Mouse (Mus musculus) c-Kit-positive CD71-positive TER-119-negative erythroid progenitor cells, embryonic 14.5 days (primary cell): ENCODE data around the gene Ndufv3.

ENCODE experiments used
- DNase-seq: peaks from one replicate; pipeline ENCODE4 v3.0.0-alpha.2; 2013; ENCODE audit warnings: low read depth

Gene Ndufv3

DNA sequence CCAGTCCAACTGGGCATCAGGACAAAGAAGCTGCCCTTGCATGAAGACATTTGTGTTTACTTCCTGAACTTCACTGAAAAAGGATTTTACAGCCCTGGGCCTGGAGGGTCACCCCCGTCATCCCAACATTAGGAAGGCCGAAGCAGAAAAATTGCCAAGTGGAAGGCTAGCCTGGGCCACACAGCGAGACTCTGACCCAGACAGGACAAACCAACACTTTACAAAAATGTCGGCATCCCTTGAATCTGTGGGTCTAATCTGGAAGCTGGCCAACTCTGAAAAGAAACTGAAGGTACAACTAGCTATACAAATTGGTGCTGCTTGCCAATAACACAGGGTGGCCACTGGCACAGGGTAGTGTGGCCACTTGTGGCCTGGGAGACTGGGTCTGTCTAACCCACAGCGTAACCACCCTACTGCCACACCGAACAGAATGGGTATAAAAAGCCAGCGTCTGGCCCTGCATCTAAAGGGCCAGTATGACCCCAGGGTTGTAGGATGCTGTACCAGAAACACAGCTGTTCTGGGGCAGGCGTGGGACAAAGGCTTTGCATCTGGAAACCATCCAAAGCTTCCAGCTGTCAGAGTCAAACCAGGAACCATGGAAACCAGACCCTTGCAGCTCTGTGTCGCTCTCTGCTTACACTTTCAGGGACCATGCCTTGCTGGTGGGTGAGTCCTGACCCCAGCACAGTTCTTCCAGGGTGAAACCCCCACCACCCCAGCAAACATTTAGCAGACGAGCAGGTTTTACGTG lies 37.4 kb downstream of the Ndufv3 start:
- DNase-seq, result no peak

DNA sequence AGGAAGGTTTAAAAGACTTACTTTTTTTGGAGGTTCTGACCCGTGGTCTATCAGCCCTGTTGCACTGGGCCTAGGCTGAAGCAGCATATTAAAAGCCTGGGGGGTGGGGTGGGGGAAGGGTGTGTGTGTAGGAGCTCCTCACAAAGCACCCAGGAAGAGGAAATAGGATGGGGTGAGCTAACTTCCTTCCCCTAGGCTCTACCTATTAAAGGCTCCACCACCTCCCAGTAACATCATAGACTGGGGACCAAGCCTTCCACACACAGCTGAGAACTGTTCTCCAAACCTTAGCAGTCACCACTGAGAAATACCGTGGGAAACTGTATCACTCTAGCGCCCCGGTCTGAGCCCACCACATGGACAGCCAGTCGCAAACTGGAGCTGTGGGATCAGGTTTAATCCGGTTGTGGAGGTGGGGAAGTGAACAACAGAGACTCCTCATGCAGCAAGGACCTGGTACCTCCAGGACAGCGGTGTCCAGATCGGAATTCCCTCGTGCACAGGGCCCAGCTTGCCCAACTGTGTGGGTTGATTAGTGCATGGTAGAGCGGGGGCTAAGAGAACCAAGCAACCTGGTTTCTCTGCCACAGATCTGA lies 38.1 kb downstream of the Ndufv3 start:
- no peak for DNase-seq

DNA sequence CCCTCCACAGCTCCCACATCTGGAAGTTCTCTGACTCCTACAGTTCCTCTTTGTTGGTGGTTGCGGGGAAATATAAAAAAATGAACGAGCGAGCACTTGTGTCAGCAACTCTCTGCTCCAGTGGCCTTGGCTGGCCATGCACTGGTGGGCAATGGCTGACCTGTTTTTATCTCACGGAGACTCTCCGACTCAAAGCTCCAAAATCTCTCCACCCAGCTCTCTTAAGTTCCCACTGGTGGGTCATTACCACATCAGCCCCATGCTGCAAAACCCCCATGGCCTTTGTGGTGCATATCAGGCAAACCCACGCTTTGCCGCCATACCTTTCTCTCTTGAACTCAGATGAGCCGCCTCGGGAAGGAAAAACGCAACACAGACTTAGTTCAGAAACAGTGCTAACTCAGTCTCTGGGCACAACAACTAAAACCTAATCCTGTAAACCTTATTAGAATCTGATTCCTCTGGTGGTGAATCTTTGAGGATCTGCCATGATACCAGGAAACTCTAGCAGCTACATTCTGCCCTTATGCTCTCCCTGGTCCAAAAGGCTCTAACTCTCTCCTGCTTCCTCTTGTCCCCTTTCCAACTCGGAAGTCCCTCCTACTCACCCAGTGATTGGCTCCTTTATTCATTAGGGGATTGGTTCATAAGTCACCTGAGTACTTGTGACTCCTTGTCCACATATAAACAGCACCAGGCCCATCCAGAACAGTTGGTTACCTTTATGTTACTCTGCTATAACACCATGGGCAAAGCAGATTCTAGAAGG lies 39.3 kb downstream of the Ndufv3 start:
- DNase-seq, result no peak

DNA sequence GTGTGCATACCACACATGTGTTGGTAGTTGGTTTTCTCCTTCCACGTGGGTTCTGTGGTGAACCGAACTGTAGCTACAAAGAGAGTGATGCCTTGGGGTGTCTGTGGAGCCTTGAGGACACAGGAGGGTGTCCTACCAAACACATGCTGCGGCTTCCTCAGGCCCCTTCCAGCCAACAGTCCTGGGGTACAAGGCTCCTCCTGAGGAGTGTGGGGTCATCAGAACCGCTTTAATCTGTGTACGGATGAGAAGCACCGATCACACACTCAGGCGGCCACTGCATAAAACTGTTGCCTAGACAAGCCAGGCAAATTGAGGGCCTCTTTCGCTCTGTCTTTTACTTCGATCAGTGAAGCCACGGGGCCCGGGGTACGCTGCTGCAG lies 43.7 kb downstream of the Ndufv3 start:
- DNase-seq, result peak; percentile 21

DNA sequence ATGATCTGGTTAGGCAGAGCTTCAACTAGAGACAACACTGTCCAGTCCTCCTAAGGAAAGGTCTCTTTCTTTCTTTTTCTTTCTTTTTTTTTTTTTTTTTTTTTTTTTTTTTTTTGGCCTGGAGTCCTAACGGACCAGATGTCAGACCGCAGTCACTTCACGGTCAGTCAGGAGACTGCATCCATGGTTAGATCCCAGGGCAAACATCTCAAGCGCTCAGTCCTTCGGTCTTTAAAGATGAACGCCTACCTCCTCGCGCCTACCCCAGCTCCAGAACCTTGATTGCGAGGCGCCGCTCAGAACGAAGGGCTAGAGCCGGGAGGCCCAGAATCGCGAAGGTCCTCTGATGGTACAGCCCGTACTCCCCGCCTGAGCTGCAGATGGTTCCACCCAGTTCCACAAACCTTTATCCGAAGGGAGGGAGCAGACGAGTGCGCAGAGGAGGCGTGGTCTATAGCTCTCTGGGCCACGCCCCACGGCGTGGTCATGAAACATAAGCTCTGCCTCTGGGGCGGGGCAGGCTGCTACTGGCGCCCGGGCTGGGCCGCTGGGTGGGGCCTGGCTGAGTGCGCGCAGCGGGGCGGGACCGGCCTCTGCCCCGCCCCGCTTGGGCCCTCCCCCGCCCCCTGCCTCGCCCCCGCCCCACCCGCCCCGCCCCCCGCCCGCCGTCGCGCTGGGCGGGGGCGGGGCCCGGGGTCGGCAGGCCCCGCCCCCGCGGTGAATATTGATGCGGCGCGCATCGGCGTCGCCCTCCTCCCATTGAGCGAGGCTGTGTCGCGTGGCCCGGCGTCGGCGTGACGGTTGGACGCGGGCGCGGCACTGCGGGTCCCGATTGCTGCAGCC lies 44.3 kb downstream of the Ndufv3 start, which contains the start of gene Pknox1:
Gene Pknox1 (plus strand): TSS at position 720 of the 843 bp plus-strand sequence.
- peak; percentile 99 for DNase-seq

DNA sequence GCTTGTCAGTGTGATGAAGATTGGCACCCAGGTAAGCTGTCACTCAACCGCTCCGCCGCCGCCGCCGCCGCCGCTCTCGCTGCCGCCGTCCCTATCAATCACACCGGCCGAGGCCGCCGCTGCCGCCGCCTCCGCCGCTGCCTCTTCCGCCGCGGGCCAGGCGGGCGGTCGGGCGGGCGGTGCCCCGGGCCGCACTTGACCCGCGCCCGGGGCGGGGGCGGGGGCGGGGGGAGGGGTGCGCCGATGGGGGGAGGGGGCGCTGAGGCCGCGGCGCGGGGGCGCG lies 44.9 kb downstream of the Ndufv3 start:
- no peak for DNase-seq

DNA sequence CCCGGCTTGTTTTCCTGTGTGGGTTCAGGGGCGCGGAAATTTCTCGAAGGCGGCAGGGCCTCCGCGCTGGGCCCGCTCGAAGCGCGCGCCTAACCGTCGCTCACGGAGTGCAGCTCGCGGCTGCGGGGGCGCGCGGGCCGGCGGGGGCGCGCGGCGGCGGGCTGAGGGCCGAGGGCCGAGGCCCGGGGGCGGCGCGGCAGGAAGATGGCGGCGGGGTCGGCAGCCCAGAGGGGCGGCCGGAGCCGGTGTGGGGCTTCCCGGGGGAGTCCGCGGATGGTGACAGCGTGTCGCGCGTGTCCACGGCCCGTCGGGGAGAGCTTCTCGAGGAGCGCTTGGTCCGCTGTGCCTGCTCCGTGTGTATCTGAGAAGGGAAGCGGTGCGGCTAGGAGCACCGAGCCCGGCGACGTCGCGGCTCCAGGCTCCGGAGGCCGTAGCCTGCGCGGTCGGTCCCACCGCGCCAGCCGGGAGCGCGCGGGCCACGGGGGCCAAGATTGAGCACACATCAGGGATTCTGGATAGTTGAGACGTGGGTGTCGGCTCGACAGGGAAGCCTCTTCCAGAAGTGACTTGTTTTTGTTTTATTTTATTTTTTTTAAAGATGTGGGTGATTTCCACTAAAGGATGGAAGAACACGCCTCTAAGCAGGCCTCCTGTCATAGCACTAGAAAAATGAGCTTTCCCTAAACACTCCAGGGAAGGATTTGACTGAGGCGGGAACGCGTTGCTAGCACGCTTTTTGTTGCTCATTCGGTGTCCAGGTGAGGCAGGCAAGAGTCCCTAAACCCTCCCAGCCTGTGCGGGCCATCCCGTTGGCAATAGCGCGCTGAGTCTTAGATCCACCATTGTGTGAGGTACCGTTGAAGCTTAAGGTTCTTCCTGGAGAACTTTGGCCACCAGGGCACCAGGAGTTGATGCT lies 45.5 kb downstream of the Ndufv3 start:
- peak; percentile 25 for DNase-seq

DNA sequence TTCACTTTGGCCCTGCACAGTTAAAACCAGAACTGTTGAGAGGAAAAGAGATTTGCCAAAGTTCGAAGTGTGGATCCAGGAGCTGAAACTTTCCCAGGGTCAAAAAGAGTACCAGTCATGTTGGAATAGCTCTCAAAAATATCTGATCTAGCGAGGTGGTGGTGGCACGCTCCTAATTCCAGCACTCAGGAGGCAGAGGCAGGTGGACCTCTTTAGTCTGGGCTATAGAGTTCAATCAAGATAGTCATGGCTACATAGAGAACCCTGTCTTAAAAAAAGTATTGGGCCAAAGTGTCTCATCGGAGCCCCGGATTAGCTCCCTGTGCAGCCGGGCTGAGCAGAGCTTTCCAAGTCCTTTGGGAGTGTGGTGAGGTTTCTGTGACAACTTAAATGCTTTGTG lies 46.4 kb downstream of the Ndufv3 start:
- no peak for DNase-seq

DNA sequence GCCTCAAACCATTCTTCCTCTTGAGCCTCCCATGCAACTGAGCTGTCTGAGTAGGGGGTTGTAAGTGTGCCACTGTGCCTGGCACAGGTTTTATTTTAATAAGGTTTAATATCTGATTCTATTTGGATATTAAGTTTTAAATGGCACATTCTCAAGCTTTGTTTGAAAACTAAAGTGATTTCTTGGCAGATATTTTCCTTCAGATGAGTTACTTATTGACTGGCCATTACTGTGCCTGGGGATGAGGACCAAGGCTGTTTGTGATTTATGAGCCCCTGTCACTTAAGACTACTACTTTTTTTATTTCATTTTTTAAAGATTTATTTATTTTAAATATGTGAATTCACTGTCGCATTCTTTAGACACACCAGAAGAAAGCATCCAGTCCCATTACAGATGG lies 49.8 kb downstream of the Ndufv3 start:
- DNase-seq, result no peak

DNA sequence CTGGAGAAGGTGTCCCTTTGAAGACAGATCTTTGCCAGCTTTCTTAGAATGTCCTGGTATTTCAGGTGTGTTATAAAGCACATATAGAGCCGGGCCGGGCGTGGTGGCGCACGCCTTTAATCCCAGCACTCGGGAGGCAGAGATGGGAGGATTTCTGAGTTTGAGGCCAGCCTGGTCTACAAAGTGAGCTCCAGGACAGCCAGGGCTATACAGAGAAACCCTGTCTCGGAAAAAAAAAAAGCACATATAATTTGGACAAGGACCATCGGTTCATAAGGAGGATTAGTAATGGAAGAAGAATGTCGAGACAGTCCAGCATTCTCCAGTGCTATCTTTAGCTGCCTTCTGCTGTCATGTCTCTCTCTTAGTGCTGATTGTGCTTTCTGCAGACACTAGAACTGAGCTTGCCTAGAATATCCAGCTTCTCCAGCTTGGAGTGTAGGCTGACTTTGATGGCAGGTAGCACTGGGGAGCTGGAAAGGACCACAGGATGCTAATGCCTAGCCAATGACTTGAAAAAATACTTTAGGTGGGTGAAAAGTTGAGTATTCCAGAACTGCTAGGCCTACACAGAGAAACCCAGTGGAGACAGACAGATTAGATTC lies 50.5 kb downstream of the Ndufv3 start:
- DNase-seq, result peak; percentile 54

DNA sequence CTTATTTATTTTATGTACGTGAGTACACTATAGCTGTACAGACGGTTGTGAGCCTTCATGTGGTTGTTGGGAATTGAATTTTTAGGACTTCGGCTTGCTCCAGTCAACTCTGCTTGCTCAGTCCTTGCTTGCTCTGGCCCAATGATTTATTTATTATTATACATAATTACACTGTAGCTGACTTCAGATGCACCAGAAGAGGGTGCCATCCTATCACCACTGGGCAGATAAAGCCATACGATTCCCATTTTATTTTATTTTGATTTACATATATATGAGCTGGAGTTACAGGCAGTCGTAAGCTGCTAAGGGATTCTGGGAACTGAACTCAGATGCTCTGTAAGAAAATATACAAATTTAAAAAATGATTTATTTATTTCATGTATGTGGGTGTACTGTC lies 51.8 kb downstream of the Ndufv3 start:
- DNase-seq, result no peak

DNA sequence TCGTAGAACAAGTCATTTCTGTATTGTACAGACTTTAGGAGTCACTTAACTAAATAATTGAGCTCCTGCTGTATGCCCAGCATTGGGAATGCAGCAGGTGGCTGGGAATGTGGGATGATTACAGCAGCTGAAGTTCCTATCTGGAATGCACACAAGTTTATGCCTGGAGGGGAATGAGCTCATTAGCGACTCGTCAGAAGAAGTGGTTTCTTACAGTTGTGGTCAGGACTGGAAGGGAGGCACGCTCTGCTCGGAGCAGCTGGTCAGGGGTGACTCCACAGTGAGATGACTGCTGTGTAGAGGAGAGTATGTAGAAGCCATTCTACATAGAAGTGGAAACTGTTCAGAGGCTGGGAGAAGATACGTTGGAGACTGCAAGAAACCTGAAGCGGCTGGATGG lies 54.7 kb downstream of the Ndufv3 start:
- no peak for DNase-seq

DNA sequence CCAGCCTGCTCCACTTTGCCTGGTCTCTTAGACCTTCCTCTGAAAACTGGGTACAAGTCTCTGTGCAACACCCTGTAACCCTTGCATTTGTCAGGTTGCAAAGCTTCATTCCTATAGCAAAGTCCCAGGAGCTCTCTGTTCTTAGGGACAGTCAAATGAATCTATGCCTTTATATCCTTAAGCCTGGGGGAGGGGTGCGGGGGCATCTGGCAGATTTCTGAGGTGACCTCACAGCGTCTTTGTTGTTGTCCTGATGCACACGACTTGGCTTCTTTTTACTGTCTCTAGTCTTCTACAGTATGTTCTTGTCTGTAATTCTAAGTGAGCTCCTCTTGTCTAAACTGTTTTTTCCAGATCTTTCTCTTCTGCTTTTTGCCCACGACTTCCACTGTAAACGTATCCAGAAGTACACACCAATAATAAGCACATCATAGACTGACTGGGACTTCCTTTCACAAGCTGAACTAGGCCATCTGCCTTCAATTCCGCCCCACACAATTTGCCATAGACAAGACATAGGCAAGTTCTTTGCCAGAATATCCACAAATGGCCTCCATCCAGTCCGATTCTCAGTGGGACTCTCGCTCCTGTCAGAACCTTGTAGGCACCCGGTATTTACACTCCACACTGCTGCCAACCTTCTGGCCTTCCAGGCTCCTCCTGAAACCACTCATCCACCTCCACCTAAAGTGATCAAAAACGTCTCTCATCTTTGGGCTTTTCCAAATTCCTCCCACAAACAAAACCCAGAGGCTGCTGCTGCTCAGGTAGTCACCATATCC lies 56.7 kb downstream of the Ndufv3 start:
- no peak for DNase-seq

DNA sequence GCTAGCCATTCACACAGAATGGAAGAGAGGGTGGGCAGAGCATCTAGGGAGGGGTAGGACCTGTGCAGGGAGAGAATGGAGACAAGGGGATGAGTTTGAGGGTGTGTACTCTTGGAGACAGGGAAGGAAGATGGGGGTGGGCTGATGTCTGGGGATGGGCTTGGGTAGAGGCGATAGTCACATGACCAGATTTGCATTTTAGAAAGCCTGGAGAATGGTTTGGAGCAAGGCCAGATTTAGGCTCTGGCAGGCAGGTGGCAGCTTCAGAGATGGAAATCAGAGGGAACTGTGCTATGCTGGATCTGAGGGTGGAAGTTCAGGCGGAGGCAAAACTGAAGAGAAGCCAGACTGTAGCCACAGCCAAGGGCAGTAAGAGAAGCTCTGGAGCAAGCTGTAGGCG lies 60.4 kb downstream of the Ndufv3 start:
- no peak for DNase-seq
